Mouse (Mus musculus): ENCODE results near the gene Wdr77. TPM values are rescaled to one million over a fixed set of nuclear protein-coding genes. Genes with fewer than 3 reads are reported as not detected.
"Not testable (repeated sequence)": the region's sequence is repeated elsewhere in the genome, so short reads cannot be mapped to it uniquely, and the experiment has no call there.

Wdr77 gene
- polyA plus RNA-seq, 1 experiment from 2014 or later, result 120 TPM

DNA sequence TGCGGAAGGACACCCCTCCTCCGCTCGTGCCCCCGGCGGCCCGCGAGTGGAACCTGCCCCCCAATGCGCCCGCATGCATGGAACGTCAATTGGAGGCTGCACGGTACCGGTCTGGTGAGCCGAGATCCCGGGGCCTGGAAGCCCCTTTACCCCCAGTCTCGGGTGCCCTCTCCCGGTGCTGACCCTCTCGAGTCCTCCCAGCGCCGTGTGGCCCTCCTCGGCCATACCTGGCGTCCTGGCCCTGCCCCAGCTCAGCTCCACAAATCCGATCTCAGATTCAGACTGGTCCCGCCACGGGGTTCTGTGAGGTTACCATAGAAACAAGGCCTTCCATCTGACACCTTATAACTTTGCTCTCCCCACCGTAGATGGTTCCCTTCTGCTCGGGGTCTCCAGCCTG is 416 bp downstream of the Wdr77 start:
- Histone ChIP-seq H3K4me2 (replicated peaks) (peak overlapping the region; percentile 88), H3K27ac (replicated peaks) (peak overlapping the region; percentile 66), H3K4me3 (peak overlapping the region; percentile 76), H3K9ac (replicated peaks) (peak overlapping the region; percentile 87), H3K9me3 (no peaks in the 10 kb centered on the region), H3K4me1 (peaks cover 22% of the 10 kb centered on the region), H3K27me3 (no peaks in the 10 kb centered on the region), H3K36me3 (peaks cover 49% of the 10 kb centered on the region)
- under 1% methylated on average over 26 of the region's 26 CpGs for WGBS
- ATAC-seq (ENCODE audit: low FRiP score, low read depth), result peak; percentile 83

GRCm38 (mm10) chr3:105959999-105960398 is 830 bp downstream of the Wdr77 start, which contains the start of gene Atp5f1:
Gene Atp5f1, minus strand, starts transcription at chr3:105960099.
- Histone ChIP-seq H3K4me2 (replicated peaks) (peak within 1 kb of the TSS; percentile 88), H3K4me1 (peaks cover 22% of the 10 kb centered on the region), H3K9ac (replicated peaks) (peak within 1 kb of the TSS; percentile 93), H3K27me3 (no peaks in the 10 kb centered on the region), H3K4me3 (peak within 1 kb of the TSS; percentile 76), H3K36me3 (peaks cover 50% of the 10 kb centered on the region), H3K27ac (replicated peaks) (peak within 1 kb of the TSS; percentile 88), H3K9me3 (no peaks in the 10 kb centered on the region)
- WGBS, result 9% methylated on average over 6 of the region's 6 CpGs
- ATAC-seq (ENCODE audit: low FRiP score, low read depth), result no peak

DNA sequence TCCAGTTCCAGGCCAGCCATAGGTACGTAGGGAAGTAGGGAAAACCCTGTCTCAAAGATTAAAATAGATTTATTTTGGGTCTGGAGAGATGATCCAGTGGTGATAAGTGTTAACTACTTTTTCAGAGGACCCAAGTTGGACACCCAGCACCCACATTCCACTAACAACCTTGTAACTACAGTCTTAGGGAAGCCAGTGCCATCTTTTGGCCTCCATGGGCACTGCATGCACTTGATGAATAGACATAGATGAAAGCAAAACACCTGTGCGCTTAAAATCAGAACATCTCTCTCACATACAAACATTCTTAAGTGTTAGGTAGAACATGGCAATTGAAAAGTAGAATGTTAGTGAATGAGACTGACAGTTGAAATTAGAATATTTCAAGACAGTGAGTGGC is 1.5 kb downstream of the Wdr77 start:
- H3K9ac ChIP-seq (replicated peaks), result no peak overlapping the region
- 95% methylated on average over 2 of the region's 2 CpGs for WGBS
- H3K27ac ChIP-seq (replicated peaks), result no peak overlapping the region
- H3K4me1 ChIP-seq, result peaks cover 22% of the 10 kb centered on the region
- no peaks in the 10 kb centered on the region for H3K9me3 ChIP-seq
- no peaks in the 10 kb centered on the region for H3K27me3 ChIP-seq
- ATAC-seq (ENCODE audit: low FRiP score, low read depth), result no peak
- peak overlapping the region; percentile 76 for H3K4me3 ChIP-seq
- H3K36me3 ChIP-seq, result peaks cover 56% of the 10 kb centered on the region
- peak overlapping the region; percentile 88; the same call in 1 of the 2 replicates for H3K4me2 ChIP-seq (replicated peaks)

- Histone ChIP-seq H3K36me3 (peaks cover 38% of the 10 kb centered on the region), H3K9ac (replicated peaks) (no peak overlapping the region), H3K27me3 (no peaks in the 10 kb centered on the region), H3K27ac (replicated peaks) (no peak overlapping the region), H3K4me1 (no peaks in the 10 kb centered on the region), H3K9me3 (no peaks in the 10 kb centered on the region), H3K4me2 (replicated peaks) (no peak overlapping the region), H3K4me3 (no peak overlapping the region)
- ATAC-seq (ENCODE audit: low FRiP score, low read depth), result no peak
- WGBS, result 81% methylated on average over 5 of the region's 5 CpGs
These were observed 12.8 kb downstream of the Wdr77 start for GRCm38 (mm10) chr3:105971831-105972446.

GRCm38 (mm10) chr3:105973411-105973810 is 14.2 kb downstream of the Wdr77 start, which contains the start of gene Ovgp1:
Gene Ovgp1, plus strand, starts transcription at chr3:105973711.
- H3K4me1 ChIP-seq, result no peaks in the 10 kb centered on the region
- H3K4me3 ChIP-seq, result no peak within 1 kb of the TSS
- H3K36me3 ChIP-seq, result peaks cover 23% of the 10 kb centered on the region
- 81% methylated on average over 3 of the region's 3 CpGs for WGBS
- no peak within 1 kb of the TSS for H3K27ac ChIP-seq (replicated peaks)
- no peaks in the 10 kb centered on the region for H3K9me3 ChIP-seq
- ATAC-seq (ENCODE audit: low FRiP score, low read depth), result no peak
- no peak within 1 kb of the TSS for H3K4me2 ChIP-seq (replicated peaks)
- H3K27me3 ChIP-seq, result no peaks in the 10 kb centered on the region
- no peak within 1 kb of the TSS for H3K9ac ChIP-seq (replicated peaks)

DNA sequence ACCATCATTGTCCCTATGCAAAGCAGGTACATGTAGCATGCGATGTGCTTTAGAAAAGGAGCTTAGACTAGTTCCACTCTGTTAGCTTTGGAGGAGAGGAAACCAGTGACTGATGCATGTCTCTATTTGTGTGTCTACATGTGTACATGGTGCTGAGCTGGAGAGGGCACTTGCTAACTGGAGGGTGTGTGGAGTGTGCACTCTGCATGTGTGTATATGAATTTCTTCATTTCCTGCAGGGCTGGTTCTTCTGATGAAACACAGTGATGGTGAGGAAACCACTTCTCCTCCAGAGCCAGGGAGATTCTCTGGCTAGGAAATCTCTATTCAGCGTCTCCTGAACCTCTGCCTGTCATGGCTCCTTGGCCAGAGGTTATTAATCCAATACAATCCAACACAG is 15.0 kb downstream of the Wdr77 start:
- no peak overlapping the region for H3K4me2 ChIP-seq (replicated peaks)
- H3K9ac ChIP-seq (replicated peaks), result no peak overlapping the region
- no peak overlapping the region for H3K4me3 ChIP-seq
- H3K27me3 ChIP-seq, result no peaks in the 10 kb centered on the region
- no peaks in the 10 kb centered on the region for H3K4me1 ChIP-seq
- ATAC-seq (ENCODE audit: low FRiP score, low read depth), result no peak
- WGBS, result 81% methylated on average over 2 of the region's 2 CpGs
- peaks cover 16% of the 10 kb centered on the region for H3K36me3 ChIP-seq
- H3K27ac ChIP-seq (replicated peaks), result no peak overlapping the region
- no peaks in the 10 kb centered on the region for H3K9me3 ChIP-seq

DNA sequence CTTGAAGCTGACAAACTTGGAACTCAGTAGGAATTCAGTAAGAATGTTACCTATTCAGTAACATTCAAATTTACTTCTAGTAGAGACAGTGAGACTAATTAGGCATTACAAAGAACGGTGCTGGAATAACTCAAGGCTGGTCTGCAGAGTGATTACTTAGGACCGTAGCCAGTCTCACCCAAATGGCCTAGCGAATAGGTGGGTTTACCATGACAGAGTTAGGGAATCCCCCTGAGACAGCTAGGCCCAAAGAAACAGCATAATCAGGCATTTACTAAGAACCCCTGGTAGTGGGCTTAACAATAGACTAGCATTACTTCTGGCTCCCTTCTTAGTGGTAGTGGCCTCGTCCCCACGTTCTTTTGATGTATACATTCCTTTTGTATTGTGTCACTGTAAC is 30.4 kb downstream of the Wdr77 start:
- H3K36me3 ChIP-seq; H3K9ac ChIP-seq (replicated peaks); H3K4me3 ChIP-seq; ATAC-seq (ENCODE audit: low FRiP score, low read depth); H3K9me3 ChIP-seq; H3K4me2 ChIP-seq (replicated peaks); H3K4me1 ChIP-seq; H3K27me3 ChIP-seq; H3K27ac ChIP-seq (replicated peaks): not testable (repeated sequence)
- 49% methylated on average over 5 of the region's 5 CpGs for WGBS

- no peaks in the 10 kb centered on the region for H3K9me3 ChIP-seq
- WGBS, result 33% methylated on average over 4 of the region's 4 CpGs
- H3K27ac ChIP-seq (replicated peaks), result no peak overlapping the region
- ATAC-seq (ENCODE audit: low FRiP score, low read depth), result peak; percentile 38; the same call in 1 of the 2 replicates
- no peak overlapping the region for H3K9ac ChIP-seq (replicated peaks)
- no peaks in the 10 kb centered on the region for H3K27me3 ChIP-seq
- no peaks in the 10 kb centered on the region for H3K4me1 ChIP-seq
- no peaks in the 10 kb centered on the region for H3K36me3 ChIP-seq
- no peak overlapping the region for H3K4me2 ChIP-seq (replicated peaks)
- no peak overlapping the region for H3K4me3 ChIP-seq
These were observed 32.6 kb downstream of the Wdr77 start for GRCm38 (mm10) chr3:105991653-105992283.

GRCm38 (mm10) chr3:105994730-105995129 is 35.6 kb downstream of the Wdr77 start:
- no peaks in the 10 kb centered on the region for H3K4me1 ChIP-seq
- no peak overlapping the region for H3K9ac ChIP-seq (replicated peaks)
- H3K4me3 ChIP-seq, result no peak overlapping the region
- H3K9me3 ChIP-seq, result no peaks in the 10 kb centered on the region
- H3K27me3 ChIP-seq, result no peaks in the 10 kb centered on the region
- no peak overlapping the region for H3K27ac ChIP-seq (replicated peaks)
- H3K4me2 ChIP-seq (replicated peaks), result no peak overlapping the region
- no peak for ATAC-seq (ENCODE audit: low FRiP score, low read depth)
- 81% methylated on average over 2 of the region's 2 CpGs for WGBS
- no peaks in the 10 kb centered on the region for H3K36me3 ChIP-seq

DNA sequence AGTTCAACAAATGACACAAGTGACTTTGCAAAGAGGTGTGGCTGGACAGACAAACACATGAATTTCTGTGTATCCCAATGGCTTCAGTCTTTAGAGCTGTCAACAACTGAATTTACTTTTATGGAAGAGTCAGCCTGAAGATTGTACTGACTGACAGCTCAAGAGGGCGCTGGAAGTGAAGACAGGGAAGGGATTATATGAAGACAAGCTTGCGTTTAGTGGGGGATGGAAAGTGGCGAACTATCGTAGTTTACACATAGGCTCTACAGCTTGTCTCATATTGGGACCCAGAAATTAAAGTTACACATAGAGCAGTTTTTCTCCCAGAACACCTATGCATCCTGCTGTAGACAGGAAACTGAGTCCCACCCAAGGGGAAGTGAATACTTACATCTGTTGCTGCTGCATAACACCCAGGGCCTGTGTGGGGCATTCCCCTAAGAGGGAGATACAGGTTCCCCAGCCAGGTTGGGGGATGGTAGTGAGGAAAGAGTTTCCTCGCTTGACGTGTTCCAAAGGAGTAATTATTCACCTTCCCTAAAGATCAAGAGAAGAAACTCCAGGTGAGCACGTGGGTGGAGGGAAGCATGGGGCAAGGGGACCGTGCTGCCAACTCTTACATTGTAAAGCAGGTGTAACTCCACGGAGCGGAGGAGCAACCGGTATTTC is 41.7 kb downstream of the Wdr77 start:
- H3K4me1 ChIP-seq, result peaks cover 8% of the 10 kb centered on the region
- WGBS, result 15% methylated on average over 11 of the region's 11 CpGs
- no peak overlapping the region for H3K27ac ChIP-seq (replicated peaks)
- no peaks in the 10 kb centered on the region for H3K27me3 ChIP-seq
- H3K9me3 ChIP-seq, result no peaks in the 10 kb centered on the region
- peak; percentile 59 for ATAC-seq (ENCODE audit: low FRiP score, low read depth)
- H3K4me3 ChIP-seq, result peak overlapping the region; percentile 22; the same call in 1 of the 2 replicates
- H3K36me3 ChIP-seq, result no peaks in the 10 kb centered on the region
- no peak overlapping the region for H3K9ac ChIP-seq (replicated peaks)
- H3K4me2 ChIP-seq (replicated peaks), result peak overlapping the region; percentile 48

DNA sequence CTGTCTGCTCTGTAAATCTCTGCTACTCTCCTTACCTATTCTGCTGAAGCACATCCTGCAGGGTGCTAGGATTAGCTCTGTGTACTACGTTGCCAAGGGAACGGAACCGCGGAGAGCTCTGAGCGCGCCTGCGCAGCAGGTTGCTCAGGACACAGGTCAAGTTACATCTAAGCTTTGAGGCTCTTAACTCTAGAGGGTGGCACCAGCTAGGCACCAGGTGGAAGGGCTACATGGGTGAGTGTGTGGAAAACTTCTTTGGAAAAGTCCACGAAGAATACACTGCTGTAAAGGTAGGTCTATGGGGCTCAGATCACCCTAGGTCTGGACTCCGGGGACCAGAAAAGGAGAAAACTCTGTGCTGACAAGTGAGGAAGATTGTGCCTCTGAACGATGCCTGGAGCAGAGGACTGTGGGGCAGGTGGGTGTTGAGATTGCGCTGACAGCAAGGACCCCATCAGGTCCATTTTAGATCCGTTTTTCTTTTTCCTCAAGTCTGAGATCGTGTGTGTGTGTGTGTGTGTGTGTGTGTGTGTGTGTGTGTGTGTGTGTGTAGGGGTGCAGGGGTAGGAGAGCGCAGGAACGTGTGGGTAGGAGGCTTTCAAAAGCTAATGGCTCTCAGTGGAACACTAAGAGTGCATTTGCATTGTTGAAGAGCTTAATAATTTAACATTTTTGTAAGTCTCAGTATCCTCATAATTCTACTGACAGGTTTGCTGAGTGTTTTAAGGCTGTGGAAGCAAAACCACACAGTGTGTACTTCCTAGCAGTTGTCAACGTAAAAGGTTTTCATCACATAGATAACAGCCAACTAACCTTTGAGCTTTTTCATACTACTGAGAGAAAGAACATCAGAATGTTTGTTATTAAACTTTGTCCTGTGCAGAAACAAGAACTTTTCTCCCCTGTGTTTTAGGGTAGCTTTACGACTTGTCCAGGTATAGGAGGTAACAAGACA is 42.5 kb downstream of the Wdr77 start:
- 20% methylated on average over 17 of the region's 17 CpGs for WGBS
- no peaks in the 10 kb centered on the region for H3K36me3 ChIP-seq
- H3K4me1 ChIP-seq, result peaks cover 8% of the 10 kb centered on the region
- H3K27me3 ChIP-seq, result no peaks in the 10 kb centered on the region
- no peak overlapping the region for H3K9ac ChIP-seq (replicated peaks)
- no peak overlapping the region for H3K27ac ChIP-seq (replicated peaks)
- ATAC-seq (ENCODE audit: low FRiP score, low read depth), result peak; percentile 92
- peak overlapping the region; percentile 48 for H3K4me2 ChIP-seq (replicated peaks)
- peak overlapping the region; percentile 22; the same call in 1 of the 2 replicates for H3K4me3 ChIP-seq
- no peaks in the 10 kb centered on the region for H3K9me3 ChIP-seq

Measured in midbrain, embryonic 12.5 days (tissue).